Mouse (Mus musculus) lung, postnatal 14 days (tissue): ENCODE measurements around the gene Cs.
A peak's percentile ranks its signal among the peaks of the same experiment; 100 is the strongest.

Source experiments
- DNase-seq: peaks from one replicate; pipeline ENCODE4 v3.0.0; 2021

The Cs gene

GRCm38 (mm10) chr10:128410560-128410845 is 73.0 kb downstream of the Cs start:
- DNase-seq = no peak

DNA sequence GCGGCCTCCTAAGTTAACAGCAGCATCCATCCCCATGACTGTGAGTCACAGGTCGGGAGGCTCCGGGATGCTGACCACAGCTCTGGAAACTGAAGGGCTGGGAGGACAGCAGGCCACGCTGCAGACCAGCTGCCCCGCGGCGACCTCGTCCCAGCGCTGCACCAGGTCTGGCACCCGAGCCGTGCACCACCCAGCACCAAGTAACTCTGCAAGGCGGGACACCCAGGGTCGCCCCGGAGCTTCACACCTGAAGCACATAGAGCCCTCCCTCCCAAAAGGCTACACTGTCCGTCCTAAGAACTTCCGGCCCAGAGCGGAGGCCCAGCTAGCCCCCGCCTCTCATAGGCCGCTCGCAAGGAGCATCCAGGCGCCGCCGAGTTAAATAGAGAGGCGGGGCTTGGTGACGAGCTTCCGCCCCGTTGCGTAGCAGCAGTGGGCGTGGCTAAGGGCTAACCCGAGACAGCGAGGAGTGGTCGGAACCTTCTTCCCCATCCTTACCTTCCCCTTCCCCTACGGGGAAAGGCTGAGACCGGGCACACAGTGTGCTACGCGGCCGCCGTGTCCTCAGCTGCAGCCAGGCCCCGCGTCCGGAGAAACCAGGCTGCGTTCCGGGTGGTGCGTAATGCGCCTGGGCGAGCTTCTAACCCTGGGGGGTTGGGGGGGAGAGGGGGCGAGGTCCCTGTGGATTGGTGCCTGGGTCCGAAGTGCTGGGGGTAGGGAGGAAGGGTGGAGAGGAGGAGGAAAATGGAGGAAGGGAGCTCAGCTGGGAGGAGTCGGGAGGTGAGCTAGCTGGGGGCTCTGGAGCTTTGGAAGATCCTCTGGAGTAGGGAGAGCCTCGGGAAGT is 73.9 kb downstream of the Cs start, which contains the start of the genes Nabp2 and Rnf41:
TSS of gene Nabp2 (minus strand) at position 282 of the 844 bp plus-strand sequence.
TSS of gene Rnf41 (plus strand) at position 447 of the 844 bp plus-strand sequence.
- peak; percentile 97 for DNase-seq

DNA sequence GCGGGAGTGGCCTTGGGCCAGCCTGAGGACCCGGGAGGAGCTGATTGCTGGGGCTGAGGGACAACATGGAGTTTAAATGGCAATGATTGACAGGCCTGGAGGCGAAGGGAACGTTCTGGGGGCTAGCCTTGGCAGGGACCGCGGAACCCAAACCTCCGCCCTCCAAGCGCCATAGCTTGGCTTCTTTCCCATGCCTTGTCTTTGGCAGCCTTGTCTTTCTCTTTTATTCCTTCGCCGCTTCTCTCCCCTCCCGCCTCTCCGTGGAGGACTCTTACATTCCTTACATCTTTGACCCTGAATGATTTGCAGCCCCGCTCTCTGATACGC is 74.5 kb downstream of the Cs start:
- peak; percentile 60 for DNase-seq
